Mouse (Mus musculus) gastrocnemius, adult 2 months (tissue): ENCODE results near the gene Reg2. TPM values are rescaled to one million over a fixed set of nuclear protein-coding genes. Genes with fewer than 3 reads are reported as not detected.
"Not testable (repeated sequence)": the region's sequence is repeated elsewhere in the genome, so short reads cannot be mapped to it uniquely, and the experiment has no call there.

Experiments used
- DNase-seq: peaks from one replicate; pipeline ENCODE4 v3.0.0; 2022
- H3K27ac ChIP-seq: fragments of 200-600 bp; 2 replicates; pipeline ENCODE4 v1.8.1; 2022; ENCODE audit warnings: mild to moderate bottlenecking
- H3K4me3 ChIP-seq: fragments of 200-600 bp; 2 replicates; pipeline ENCODE4 v1.8.1; 2022; ENCODE audit warnings: mild to moderate bottlenecking, moderate library complexity
- CTCF ChIP-seq: fragments of 200-600 bp; IDR thresholded peaks from 2 replicates; pipeline ENCODE4 v1.8.1; 2022; ENCODE audit warnings: antibody characterized with exemption, mild to moderate bottlenecking, moderate library complexity
- intact Hi-C: fragments of 180-260 bp; cut with DNase I; formaldehyde crosslinking; loops from one replicate; pipeline ENCODE4 v1.15.1; 2025
- long read RNA-seq, 2 experiments: library from polyadenylated mRNA; stranded (forward); transcript quantifications; one replicate each; pipeline ENCODE4 v2.0.0; 2021
- total RNA-seq, 2 experiments: library from RNA; stranded (reverse); gene quantifications; 2 replicates each; pipeline ENCODE4 v1.2.3; 2021

Gene Reg2
- not detected for total RNA-seq
- long read RNA-seq, experiment 1 = 0 reads
- long read RNA-seq, experiment 2 = 0 reads

GRCm38 (mm10) chr6:78395323-78395722 is at the start of gene Reg2:
Gene Reg2 (plus strand): TSS chr6:78395623.
- intact Hi-C loops, H3K27ac ChIP-seq, H3K4me3 ChIP-seq, DNase-seq: not testable (repeated sequence)

DNA sequence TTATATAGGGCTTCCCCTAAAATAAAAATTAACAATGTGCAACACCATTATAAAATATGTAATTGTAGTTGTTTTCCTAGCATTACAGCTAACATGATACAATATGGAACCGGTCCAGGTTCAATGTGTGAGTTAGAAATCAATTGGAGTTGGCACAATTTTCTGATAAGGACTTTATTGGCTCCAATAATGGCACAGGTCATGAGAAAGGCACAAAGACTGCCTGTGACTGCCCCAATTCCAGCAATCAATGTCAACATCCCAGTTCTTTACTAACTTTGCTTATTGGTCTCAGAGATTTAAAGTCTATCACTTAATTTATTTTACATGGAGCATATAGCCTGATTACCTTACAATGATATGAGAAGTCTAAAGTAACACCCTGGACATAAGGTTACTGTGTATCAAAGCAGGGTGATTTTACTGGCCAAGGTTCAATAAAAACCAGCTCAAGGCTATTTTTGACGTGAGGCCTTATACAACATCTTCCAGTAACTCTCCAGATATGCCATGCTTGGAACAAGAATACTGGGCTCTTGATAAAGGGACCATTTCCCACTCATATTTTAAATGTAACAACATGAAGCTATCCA is 33.4 kb upstream of the Reg2 start:
- DNase-seq = no peak
- no peak overlapping the region for H3K4me3 ChIP-seq
- no peak for TF ChIP-seq CTCF
- intact Hi-C loops = no loop called here
- no peak overlapping the region for H3K27ac ChIP-seq

GRCm38 (mm10) chr6:78370357-78370756 is 25.1 kb upstream of the Reg2 start, which contains the start of gene Reg3b:
Gene Reg3b (plus strand): TSS chr6:78370657.
- DNase-seq = no peak
- TF ChIP-seq CTCF = no peak
- Histone ChIP-seq H3K27ac (no peak within 1 kb of the TSS), H3K4me3 (no peak within 1 kb of the TSS)
- intact Hi-C loops = no loop called here

DNA sequence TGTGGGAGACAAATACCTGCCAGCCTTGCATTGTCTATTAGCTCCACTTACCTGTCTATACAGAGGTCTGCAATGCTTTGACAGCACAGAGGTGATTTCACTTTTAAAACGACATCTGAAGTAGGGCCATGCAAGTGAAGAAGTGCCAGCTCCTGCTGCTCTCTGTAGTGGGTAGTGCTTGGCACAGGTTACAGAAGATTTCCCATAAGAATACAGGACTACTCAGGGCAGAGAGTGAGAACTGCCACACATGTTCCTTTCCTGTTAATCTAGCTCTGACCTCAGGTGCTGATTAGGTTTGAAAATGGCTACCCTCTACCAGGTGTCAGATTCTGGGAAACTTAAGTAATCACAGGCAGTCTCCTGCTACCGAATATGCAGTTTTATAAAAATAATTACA is 16.7 kb upstream of the Reg2 start, which contains the start of gene Reg3d:
TSS of gene Reg3d (minus strand) at position 101 of the 400 bp plus-strand sequence.
- DNase-seq = no peak
- no peak within 1 kb of the TSS for H3K27ac ChIP-seq
- no peak for TF ChIP-seq CTCF
- H3K4me3 ChIP-seq = no peak within 1 kb of the TSS
- intact Hi-C loops = no loop called here

DNA sequence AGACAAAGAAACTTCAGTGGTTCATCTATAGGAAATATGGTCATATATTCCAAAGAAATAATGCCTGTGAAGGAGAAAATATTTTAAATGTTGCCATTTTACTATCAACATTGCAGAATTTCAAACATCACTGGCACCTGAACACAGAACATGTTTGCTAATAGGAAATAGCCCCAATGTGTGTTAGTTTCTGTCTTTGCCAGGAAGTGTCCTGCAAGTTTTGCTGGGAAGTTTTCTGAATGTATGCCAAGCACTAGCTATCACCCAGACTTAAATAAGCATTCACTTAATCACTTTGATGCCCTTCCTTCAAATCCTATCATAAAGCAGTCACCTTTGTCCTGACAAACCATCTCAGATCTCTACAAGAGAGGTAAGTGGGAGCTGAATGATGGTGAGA is 15.0 kb upstream of the Reg2 start, which contains the start of gene Reg3a:
TSS of gene Reg3a (plus strand) at position 301 of the 400 bp plus-strand sequence.
- no peak for TF ChIP-seq CTCF
- Histone ChIP-seq H3K27ac (no peak within 1 kb of the TSS), H3K4me3 (no peak within 1 kb of the TSS)
- intact Hi-C loops = no loop called here
- no peak for DNase-seq

- DNase-seq = no peak
- Histone ChIP-seq H3K4me3 (no peak overlapping the region), H3K27ac (no peak overlapping the region)
- intact Hi-C loops = no loop called here
- no peak for TF ChIP-seq CTCF
Measured at GRCm38 (mm10) chr6:78385609-78386008, 9.8 kb upstream of the Reg2 start.

DNA sequence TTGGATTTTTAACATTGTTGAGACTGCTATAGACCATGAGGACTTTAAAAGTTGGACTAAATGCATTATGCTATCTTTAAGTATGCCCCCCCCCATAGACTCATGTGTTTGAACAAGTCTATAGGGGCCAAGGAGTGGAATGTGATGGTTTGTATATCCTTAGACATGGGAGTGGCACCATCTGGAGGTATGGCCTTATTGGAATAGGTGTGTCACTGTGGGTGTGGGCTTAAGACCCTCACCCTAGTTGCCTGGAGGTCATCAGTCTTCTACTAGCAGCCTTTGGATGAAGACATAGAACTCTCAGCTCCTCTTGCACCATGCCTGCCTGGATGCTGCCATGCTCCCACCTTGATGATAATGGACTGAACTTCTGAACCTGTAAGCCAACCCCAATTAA is 27.0 kb downstream of the Reg2 start, which contains the start of gene Reg1:
TSS of gene Reg1 (plus strand) at position 301 of the 400 bp plus-strand sequence.
- H3K27ac ChIP-seq, intact Hi-C loops, DNase-seq, H3K4me3 ChIP-seq: not testable (repeated sequence)

GRCm38 (mm10) chr6:78425497-78425896 is 30.1 kb downstream of the Reg2 start:
- no peak for TF ChIP-seq CTCF

DNA sequence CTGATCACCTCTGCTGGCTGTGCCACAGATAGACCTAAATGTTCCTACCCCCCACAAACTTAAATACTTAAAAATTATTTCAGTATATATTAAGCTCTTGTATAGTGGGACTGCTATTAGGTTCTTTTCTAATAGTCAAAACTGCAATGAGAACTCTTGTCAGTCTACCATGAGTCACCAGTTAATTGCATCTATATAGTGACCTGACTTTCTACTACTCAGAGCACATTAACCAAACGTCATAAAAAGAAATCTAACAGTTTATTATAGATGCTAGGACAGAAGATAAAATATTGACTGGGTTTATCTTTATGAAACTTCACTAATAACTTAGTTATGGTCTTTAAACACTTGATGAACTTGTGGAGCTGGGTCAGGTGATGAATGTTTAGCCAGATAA is 51.8 kb downstream of the Reg2 start:
- Histone ChIP-seq H3K4me3 (no peak overlapping the region), H3K27ac (no peak overlapping the region)
- intact Hi-C loops = no loop called here
- TF ChIP-seq CTCF = no peak
- no peak for DNase-seq

More at GRCm38 (mm10) chr6:78425497-78425896, 30.1 kb downstream of the Reg2 start:
- intact Hi-C loops = no loop called here
- Histone ChIP-seq H3K4me3 (no peak overlapping the region), H3K27ac (no peak overlapping the region)
- no peak for DNase-seq

- intact Hi-C loops = no loop called here
- DNase-seq = no peak
- H3K27ac ChIP-seq = no peak overlapping the region
- no peak for TF ChIP-seq CTCF
- no peak overlapping the region for H3K4me3 ChIP-seq
Measured at GRCm38 (mm10) chr6:78448409-78448808, 53.0 kb downstream of the Reg2 start.

DNA sequence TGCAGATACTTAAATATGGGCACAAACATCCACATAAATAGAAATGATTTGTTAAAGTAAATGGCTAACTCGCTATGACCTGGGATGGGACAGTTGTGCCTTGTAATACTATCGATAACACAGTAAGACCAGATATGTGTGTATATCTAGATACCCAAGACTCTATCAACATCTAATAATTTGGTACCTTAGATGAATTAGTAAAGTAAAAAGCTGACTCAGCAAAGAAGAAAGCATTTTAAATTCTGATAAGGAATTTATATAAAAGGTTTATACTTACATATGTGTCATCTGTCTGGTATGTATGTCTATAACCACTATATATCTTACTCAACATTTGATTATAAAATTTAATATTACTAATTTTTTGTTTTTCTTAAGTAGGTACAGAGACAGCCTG is 57.4 kb downstream of the Reg2 start:
- Histone ChIP-seq H3K27ac (no peak overlapping the region), H3K4me3 (no peak overlapping the region)
- intact Hi-C loops = no loop called here
- TF ChIP-seq CTCF = no peak
- no peak for DNase-seq

Other genes with a start within 250 kb of the Reg2 start
- not detected for gene Reg3b, start 25.0 kb upstream of the Reg2 start, total RNA-seq
- not detected for gene Reg3d, start 16.8 kb upstream of the Reg2 start, total RNA-seq
- not detected for gene Reg3a, start 14.9 kb upstream of the Reg2 start, total RNA-seq
- not detected for gene Reg1, start 27.1 kb downstream of the Reg2 start, total RNA-seq
- not detected for gene Reg3g, start 73.2 kb downstream of the Reg2 start, total RNA-seq